Mouse (Mus musculus): ENCODE data around the gene Hps5. TPM values are rescaled to one million over a fixed set of nuclear protein-coding genes. Genes with fewer than 3 reads are reported as not detected.

The Hps5 gene
- 39.6 and 40.9 TPM in 2 replicates for polyA plus RNA-seq (2012; ENCODE audit: insufficient read depth, insufficient read length, missing spikeins)

DNA sequence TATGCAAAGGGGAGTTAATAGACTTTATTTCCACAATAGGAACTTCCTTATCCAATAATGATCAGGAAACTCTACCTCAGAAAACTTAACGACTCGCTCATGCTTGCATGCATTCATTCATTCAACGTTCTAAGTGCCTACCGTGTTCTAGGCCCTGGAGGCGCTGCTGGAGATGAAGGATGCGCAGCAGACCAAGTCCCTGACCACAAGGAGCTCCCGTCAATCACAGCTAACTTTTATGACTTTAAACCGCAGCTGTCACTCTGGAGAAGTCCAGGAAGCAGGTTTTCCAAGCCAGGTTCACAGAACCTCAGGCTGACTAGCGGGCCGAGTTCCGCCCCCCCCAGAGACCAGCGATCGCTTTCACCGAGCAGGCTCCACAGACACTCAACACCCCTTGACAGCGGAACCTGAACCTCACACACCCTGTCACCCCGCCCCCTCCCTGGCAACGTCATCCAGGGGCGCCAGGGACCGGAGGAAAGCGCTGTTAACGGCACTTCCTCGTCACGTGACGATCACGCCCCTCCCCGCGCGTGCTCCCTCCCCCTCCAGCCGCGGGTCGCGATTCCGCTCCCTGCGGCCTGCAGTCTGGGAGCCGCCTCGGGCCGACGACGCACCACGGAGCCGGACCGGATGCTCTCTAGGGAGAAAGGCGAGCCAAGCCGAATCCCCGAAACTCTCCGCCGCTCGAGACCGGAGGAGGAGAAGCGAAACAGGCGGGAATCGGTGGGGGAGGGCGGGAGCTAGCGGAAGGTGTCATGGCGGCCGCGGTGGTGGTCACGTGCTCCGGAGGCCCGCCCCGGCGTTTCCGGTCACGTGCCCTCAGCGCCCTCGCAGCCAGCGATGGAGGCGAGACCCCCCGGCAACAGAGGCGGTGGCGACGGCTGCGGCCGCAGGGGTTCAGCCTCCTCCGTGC, at the start of gene Hps5, which contains the start of gene Gtf2h1:
Hps5 (minus strand) TSS at position 778 of the 919 bp plus-strand sequence.
Gtf2h1 (plus strand) TSS at position 817 of the 919 bp plus-strand sequence.
- Histone ChIP-seq H3K4me1 (ENCODE audit: control insufficient read depth, insufficient read depth, low read length) (peaks cover 18% of the 10 kb centered on the region), H3K27ac (ENCODE audit: insufficient read depth, low read depth, low read length) (peak within 1 kb of the TSS; percentile 93), H3K4me3 (ENCODE audit: insufficient read depth, low read length) (peak within 1 kb of the TSS; percentile 85)
- TF ChIP-seq CTCF (IDR thresholded peaks at IDR 0.05; ENCODE audit: low read depth, low read length) (no peak), POLR2A (IDR thresholded peaks at IDR 0.05; ENCODE audit: borderline replicate concordance, low read depth, low read length) (no peak)

- Histone ChIP-seq H3K4me3 (ENCODE audit: insufficient read depth, low read length) (peak overlapping the region; percentile 82), H3K4me1 (ENCODE audit: control insufficient read depth, insufficient read depth, low read length) (peaks cover 16% of the 10 kb centered on the region), H3K27ac (ENCODE audit: insufficient read depth, low read depth, low read length) (peak overlapping the region; percentile 74)
- TF ChIP-seq CTCF (IDR thresholded peaks at IDR 0.05; ENCODE audit: low read depth, low read length) (no peak), POLR2A (IDR thresholded peaks at IDR 0.05; ENCODE audit: borderline replicate concordance, low read depth, low read length) (peak; percentile 92; the same call in 1 of the 2 replicates)
These were observed 49.5 kb upstream of the Hps5 start for GRCm38 (mm10) chr7:46845211-46845977.

DNA sequence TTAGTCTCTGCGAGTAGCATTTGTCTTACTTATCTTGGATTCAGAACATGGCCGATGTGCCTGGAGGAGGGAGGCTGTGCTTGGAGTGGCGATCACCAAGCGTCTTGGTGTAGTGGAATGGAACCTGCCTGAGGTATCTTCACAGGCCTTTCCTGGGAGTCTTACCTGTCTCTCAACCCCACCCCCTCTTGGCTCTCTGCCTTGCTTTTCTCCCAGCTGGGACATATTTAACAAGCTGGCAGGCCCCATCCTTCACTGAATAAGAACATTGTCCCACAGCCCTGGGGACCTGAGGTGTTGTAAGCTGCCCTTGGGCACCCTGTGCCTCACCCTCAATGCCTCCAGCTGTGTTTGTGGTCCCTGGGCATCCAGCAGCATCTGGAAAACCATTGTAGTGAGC, 47.7 kb upstream of the Hps5 start:
- Histone ChIP-seq H3K4me1 (ENCODE audit: control insufficient read depth, insufficient read depth, low read length) (peaks cover 33% of the 10 kb centered on the region), H3K27ac (ENCODE audit: insufficient read depth, low read depth, low read length) (no peak overlapping the region), H3K4me3 (ENCODE audit: insufficient read depth, low read length) (no peak overlapping the region)
- TF ChIP-seq POLR2A (IDR thresholded peaks at IDR 0.05; ENCODE audit: borderline replicate concordance, low read depth, low read length), result no peak
- no peak for TF ChIP-seq CTCF (IDR thresholded peaks at IDR 0.05; ENCODE audit: low read depth, low read length)

DNA sequence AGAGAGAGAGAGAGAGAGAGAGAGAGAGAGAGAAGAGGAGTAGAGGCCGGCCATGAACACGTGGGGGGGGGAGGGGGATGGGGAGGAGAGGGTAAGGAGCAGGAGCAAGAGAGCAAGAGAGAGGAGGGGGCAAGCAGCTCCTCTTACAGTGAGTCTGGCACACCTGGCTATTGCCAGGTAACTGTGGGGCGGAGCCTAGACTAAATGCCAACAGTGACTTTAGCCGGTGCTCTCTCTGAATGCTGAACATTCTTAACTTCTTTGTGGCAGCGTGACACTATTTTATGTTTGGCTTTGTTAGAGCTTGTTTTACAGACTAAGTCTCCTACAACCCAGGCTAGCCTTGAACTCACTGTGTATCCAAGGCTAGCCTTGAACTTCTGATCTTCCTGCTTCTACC, 46.4 kb upstream of the Hps5 start:
- peaks cover 42% of the 10 kb centered on the region for H3K4me1 ChIP-seq (ENCODE audit: control insufficient read depth, insufficient read depth, low read length)
- TF ChIP-seq CTCF (IDR thresholded peaks at IDR 0.05; ENCODE audit: low read depth, low read length) (no peak), POLR2A (IDR thresholded peaks at IDR 0.05; ENCODE audit: borderline replicate concordance, low read depth, low read length) (no peak)
- H3K27ac ChIP-seq (ENCODE audit: insufficient read depth, low read depth, low read length), result no peak overlapping the region

DNA sequence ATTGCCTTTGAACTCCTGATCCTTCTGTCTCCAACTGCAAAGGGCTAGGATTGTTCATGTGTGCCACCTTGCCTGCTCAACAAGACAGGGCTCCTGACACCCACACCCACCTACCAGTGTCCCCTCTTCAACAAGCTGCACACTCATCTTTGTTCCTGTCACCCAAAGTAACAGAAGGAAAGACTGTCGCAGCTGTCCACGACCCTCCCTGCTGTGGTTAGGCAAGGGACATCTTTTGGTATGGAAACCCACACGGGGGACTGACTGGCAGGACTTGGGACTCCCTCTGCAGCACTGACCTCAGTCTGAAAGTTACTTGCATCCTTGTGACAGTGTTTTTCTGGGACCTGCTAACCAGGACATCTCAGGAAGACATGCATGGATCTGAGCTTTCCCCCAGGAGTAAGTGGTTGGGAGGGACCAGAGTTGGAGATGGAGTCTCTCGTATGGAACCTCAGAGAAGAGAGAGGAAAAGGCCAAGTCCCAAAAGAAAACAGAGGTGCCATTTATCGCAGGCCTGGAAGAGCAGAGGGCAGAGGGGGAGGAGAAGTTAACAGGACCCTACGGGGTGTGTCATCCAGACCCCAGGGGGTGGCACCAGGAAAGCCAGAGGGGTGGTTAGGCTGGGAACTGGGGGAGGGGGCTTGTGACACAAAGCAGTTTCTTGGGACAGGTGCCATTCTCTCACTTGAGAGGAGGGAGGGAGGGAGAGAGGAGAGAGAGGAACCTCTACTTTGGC, 45.1 kb upstream of the Hps5 start, which contains the start of gene Ldha:
Ldha (plus strand) TSS at position 689 of the 739 bp plus-strand sequence.
- TF ChIP-seq CTCF (IDR thresholded peaks at IDR 0.05; ENCODE audit: low read depth, low read length) (no peak), POLR2A (IDR thresholded peaks at IDR 0.05; ENCODE audit: borderline replicate concordance, low read depth, low read length) (no peak)
- Histone ChIP-seq H3K27ac (ENCODE audit: insufficient read depth, low read depth, low read length) (no peak within 1 kb of the TSS), H3K4me1 (ENCODE audit: control insufficient read depth, insufficient read depth, low read length) (peaks cover 45% of the 10 kb centered on the region), H3K4me3 (ENCODE audit: insufficient read depth, low read length) (no peak within 1 kb of the TSS)

More for the DNA sequence above, 46.4 kb upstream of the Hps5 start:
- no peak overlapping the region for H3K4me3 ChIP-seq (ENCODE audit: insufficient read depth, low read length)

- TF ChIP-seq POLR2A (IDR thresholded peaks at IDR 0.05; ENCODE audit: borderline replicate concordance, low read depth, low read length) (no peak), CTCF (IDR thresholded peaks at IDR 0.05; ENCODE audit: low read depth, low read length) (no peak)
- no peak overlapping the region for H3K4me3 ChIP-seq (ENCODE audit: insufficient read depth, low read length)
- H3K4me1 ChIP-seq (ENCODE audit: control insufficient read depth, insufficient read depth, low read length), result peaks cover 45% of the 10 kb centered on the region
- H3K27ac ChIP-seq (ENCODE audit: insufficient read depth, low read depth, low read length), result no peak overlapping the region
These were observed 44.5 kb upstream of the Hps5 start for GRCm38 (mm10) chr7:46840326-46840725.

DNA sequence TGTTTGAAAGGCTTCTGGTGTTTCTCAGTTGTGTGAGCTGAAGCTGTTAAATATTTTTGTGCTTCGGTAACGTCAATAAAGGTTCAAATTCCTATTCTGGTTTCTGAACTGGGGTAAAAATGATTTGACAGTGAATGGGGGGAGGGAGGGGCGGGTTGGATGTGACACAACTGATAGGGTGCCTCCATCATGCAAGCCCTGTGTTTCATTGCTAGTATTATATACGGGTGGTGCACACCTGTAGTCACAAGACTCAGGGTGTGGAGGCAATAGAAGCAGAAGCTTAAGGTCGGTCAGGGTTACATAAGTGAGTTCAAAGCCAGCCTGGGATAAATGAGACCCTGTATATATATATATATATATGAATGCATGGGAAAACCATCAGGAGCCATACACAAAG, 44.0 kb upstream of the Hps5 start:
- TF ChIP-seq POLR2A (IDR thresholded peaks at IDR 0.05; ENCODE audit: borderline replicate concordance, low read depth, low read length) (no peak), CTCF (IDR thresholded peaks at IDR 0.05; ENCODE audit: low read depth, low read length) (no peak)
- Histone ChIP-seq H3K4me3 (ENCODE audit: insufficient read depth, low read length) (no peak overlapping the region), H3K27ac (ENCODE audit: insufficient read depth, low read depth, low read length) (peak overlapping the region; percentile 90), H3K4me1 (ENCODE audit: control insufficient read depth, insufficient read depth, low read length) (peaks cover 45% of the 10 kb centered on the region)

GRCm38 (mm10) chr7:46839446-46839845, 43.6 kb upstream of the Hps5 start:
- Histone ChIP-seq H3K4me1 (ENCODE audit: control insufficient read depth, insufficient read depth, low read length) (peaks cover 41% of the 10 kb centered on the region), H3K27ac (ENCODE audit: insufficient read depth, low read depth, low read length) (peak overlapping the region; percentile 90), H3K4me3 (ENCODE audit: insufficient read depth, low read length) (peak overlapping the region; percentile 25)
- TF ChIP-seq CTCF (IDR thresholded peaks at IDR 0.05; ENCODE audit: low read depth, low read length) (no peak), POLR2A (IDR thresholded peaks at IDR 0.05; ENCODE audit: borderline replicate concordance, low read depth, low read length) (no peak)

DNA sequence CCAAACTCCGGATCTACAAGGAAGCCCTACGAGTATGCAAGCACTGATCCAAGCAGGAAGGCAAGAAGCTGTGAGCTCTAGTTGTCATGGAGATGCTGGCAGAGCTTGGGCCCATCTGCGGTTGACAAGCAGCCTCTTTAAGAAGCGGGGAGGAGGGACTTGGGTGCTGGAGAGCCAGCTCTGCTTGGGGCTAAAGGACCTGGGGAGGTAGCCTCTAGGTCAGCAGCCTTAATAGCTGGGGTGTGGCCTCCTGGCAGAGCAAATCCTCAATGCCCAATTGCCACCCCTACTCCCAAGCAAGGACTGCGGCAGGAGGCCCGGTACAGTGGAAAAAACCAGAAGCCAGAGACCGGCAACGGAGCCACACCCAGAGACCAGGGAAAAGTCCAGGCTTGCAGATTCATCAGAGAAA, 43.0 kb upstream of the Hps5 start:
- Histone ChIP-seq H3K27ac (ENCODE audit: insufficient read depth, low read depth, low read length) (peak overlapping the region; percentile 90), H3K4me3 (ENCODE audit: insufficient read depth, low read length) (peak overlapping the region; percentile 25), H3K4me1 (ENCODE audit: control insufficient read depth, insufficient read depth, low read length) (peaks cover 41% of the 10 kb centered on the region)
- no peak for TF ChIP-seq CTCF (IDR thresholded peaks at IDR 0.05; ENCODE audit: low read depth, low read length)
- no peak for TF ChIP-seq POLR2A (IDR thresholded peaks at IDR 0.05; ENCODE audit: borderline replicate concordance, low read depth, low read length)
